Mouse (Mus musculus) thymus, postnatal 10 days (tissue): ENCODE results near the gene Ank2.
"Not testable (repeated sequence)": the region's sequence is repeated elsewhere in the genome, so short reads cannot be mapped to it uniquely, and the experiment has no call there.

Source experiments
- DNase-seq, 2 experiments: peaks; one replicate each; pipeline ENCODE4 v3.0.0; 2021; ENCODE audit warnings: low spot score in 2 of 2

Ank2 gene

DNA sequence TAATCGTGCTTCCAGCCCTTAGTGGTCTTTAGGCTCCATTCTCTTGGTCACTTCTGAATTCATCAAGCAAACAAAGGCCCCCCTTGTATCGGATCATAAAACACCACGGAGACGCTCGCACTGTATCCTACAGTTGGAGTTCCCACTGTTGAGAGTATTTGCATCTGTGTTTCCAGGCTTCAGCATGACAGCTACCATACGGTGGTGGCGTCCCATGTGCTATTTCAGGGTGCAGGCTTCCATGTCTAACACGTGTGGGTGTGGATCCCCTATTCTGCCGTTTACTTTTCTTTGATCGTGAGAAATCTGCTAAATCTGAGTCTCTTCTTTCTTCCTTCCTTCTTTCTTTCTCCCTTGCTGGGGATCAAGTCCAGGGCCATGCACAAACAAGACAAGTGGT, 14.0 kb downstream of the Ank2 start:
- DNase-seq = no peak

DNA sequence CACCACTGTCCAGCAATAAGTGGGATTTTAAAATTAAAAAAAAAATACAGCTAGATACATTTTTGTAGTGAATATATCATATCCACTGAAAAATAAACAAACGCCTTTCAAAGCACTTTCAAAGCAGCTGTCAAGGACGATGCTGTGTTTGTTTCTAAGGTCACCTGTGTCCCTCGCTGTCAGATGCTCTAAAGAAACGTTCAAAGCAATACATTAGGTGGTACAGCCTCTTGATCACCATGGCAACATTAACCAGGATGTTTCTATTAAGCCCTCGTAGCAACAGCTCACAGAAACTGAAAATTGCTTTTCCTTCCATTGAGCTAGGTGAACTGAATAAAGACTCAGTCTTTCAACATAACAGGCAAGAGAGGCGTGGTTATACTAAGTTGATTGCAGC, 17.5 kb downstream of the Ank2 start:
- no peak for DNase-seq

DNA sequence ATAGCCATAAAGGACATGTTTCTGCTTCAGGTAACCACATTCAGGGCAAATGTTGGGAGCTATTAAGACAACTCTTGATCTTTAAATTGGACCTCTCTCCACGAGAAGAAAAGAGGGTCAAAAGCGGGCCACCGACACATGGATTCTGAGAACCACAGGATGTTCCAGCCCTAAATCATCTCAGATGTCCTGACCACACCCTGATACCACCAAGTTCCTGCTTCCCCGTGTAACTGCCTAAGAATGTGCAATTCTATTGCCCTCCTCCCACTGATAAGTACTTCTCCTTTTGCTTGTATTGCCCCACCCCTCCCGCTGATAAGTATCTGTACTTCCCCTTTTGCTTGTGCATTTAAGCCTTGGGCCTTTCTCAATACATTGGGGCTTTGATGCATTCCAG, 18.8 kb downstream of the Ank2 start:
- DNase-seq = not testable (repeated sequence)

GRCm38 (mm10) chr3:127474115-127474514, 25.0 kb downstream of the Ank2 start:
- DNase-seq = no peak

GRCm38 (mm10) chr3:127469164-127469752, 29.9 kb downstream of the Ank2 start:
- no peak for DNase-seq

- DNase-seq = no peak
These were observed 30.6 kb downstream of the Ank2 start for GRCm38 (mm10) chr3:127468569-127468968.

GRCm38 (mm10) chr3:127463816-127464480, 35.2 kb downstream of the Ank2 start:
- DNase-seq = no peak

- no peak for DNase-seq
These were observed 36.0 kb downstream of the Ank2 start for GRCm38 (mm10) chr3:127463165-127463564.

GRCm38 (mm10) chr3:127462413-127462812, 36.7 kb downstream of the Ank2 start:
- DNase-seq = no peak

GRCm38 (mm10) chr3:127460891-127461437, 38.2 kb downstream of the Ank2 start:
- no peak for DNase-seq

DNA sequence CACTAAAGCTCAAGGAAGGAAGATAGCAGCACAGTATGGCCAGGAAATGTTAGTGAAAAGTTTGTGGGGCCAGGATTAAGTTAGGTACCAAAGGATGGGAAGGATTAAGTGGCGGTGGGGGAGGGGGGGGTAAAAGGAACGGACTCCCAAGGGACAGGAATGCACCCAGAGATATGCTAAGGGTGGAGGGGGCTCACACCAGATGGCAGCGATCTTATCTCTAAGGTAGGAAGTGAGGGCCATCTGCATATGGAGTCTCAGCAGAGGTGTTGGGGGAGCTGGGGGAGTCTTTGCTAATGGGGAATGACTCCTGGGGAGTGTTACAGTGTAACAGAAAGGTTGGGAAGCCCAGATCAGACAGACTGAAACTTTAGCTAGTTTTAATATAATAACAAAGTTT, 39.3 kb downstream of the Ank2 start:
- no peak for DNase-seq

- no peak for DNase-seq
These were observed 40.2 kb downstream of the Ank2 start for GRCm38 (mm10) chr3:127458925-127459324.

- DNase-seq = no peak
These were observed 40.7 kb downstream of the Ank2 start for GRCm38 (mm10) chr3:127458420-127458798.

- DNase-seq = no peak
These were observed 41.3 kb downstream of the Ank2 start for GRCm38 (mm10) chr3:127457761-127458419.

DNA sequence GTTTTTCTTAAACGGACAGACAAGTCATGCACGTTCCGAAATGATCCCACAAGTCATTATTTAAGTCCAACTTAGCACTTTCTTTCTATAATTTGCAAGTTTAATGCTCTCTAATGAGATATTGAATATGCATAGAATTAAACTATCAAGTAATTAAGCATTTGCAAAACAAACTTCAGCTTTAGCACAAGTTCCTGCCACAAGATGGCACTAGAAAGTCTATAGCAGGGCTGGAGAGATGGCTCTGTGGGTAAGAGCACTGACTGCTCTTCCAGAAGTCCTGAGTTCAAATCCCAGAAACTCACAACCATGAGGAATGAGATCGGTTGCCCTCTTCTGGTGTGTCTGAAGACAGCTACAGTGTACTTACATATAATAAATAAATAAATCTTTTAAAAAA, 45.4 kb downstream of the Ank2 start:
- DNase-seq = no peak

DNA sequence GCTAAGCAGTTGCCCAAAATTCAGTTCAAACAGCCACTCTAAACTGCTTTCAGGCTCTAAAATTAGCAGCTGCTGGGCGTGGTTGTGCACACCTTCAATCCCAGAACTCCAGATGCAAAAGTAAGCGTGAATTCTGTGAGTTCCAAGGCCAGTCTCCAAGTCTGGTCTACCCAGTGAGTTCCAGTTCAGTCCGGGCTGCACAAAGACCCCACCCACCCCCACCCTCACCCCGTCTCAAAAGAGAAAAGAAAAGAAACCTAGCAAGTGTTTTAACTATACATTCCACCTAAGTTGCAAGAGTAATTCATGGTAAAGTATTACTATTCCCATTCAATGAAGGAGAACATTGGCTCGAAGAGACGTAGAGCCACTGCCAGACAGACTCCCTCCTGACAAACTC, 45.9 kb downstream of the Ank2 start:
- no peak for DNase-seq

GRCm38 (mm10) chr3:127452233-127452632, 46.9 kb downstream of the Ank2 start:
- DNase-seq = no peak

DNA sequence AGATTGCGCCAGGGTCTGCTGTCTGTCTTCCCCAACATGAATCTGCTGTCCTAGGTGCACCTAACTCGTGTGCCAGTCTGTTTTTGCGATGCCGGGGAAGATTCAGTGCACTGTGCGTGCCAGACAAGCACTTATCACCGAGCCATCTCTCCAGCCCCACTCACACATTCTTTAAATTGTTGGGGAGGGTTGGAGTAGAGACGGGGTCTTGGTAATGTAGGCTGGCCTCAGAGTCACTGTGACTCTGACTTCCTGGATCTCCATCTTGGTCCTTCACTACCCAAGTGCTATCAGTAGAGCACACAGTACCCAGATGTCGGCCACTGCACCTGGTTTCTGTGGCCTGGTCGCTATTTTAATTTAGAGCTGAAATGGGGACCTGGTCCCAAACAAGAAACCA, 47.4 kb downstream of the Ank2 start:
- no peak for DNase-seq

DNA sequence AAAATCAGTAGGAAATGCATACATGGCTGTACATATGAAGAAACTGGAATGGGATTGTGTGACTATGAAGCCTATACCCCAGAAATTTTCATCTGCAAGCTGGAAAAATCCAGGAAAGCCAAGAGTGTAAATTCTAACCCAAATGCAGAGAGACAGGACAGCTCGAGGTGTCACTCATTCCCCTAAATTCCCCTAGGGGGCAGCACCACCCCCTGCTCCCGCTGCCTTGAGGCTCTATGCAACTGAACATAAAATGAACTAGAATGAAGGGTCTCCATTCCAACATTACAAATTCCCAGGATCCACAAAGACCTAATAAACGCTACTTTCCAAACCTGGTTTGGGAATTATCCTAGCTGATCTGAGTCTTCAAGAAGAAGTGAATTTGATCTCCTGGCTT, 48.1 kb downstream of the Ank2 start:
- peak in 1 of 2 experiments; percentile 18 for DNase-seq

DNA sequence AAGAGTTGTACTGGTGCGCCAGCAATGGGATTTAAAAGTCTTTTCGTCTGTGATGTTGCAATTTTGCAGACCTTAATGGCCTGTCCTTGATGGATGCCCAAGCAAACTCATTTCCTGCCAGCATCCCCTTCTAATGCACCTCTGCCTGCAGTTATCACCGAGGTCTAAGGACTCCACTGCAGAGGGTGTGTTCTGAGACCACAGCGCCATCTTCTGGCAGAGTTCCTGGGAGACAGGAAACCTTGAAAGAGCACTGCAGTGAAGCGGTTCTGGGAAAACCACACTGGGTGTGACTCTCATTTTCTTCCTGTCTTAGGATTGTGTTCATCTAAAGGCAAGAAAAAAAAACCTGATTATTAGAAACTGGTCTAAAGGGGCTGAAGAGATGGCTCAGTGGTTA, 53.0 kb downstream of the Ank2 start:
- peak in 1 of 2 experiments; percentile 22 for DNase-seq

DNA sequence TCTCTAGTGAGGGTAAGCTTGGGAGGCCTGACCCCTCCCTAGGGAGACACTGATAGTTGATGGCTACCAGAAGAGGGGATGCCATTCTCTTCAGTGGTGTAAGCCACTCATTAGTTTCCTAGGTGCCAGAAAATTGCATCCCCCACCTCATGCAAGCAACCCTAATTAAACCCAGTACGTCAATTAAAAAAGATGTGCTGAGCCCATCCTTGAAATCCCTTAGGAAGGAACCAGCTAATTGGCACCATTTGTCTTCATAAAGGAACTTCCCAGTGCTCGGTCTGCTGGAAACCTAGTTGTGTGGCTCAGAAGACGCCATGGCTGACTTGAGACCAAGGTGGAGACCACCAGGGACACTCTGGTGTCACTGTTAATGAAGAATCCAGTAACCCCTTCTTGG, 65.9 kb downstream of the Ank2 start:
- DNase-seq = no peak

DNA sequence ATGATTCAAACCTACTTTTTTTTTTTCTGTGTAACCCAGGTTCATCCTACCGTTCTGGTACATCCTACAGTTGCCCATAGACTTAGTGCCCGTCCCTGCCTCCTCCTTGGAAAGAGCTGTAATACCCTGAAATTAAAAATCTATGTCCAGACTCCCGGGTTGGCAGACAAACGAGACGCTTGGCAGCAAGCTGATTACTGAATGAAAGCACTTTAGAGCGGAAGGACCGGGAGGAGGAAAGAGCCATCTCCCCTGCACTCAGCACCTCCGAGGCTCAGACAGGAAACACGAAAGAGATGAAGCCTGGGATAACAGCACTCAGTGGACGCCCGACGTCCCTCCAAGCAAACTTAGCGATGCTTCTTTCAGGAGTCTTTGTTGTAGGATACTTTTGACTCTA, 69.3 kb downstream of the Ank2 start:
- DNase-seq = no peak

GRCm38 (mm10) chr3:127428527-127428926, 70.6 kb downstream of the Ank2 start:
- no peak for DNase-seq
